ENCODE assay signal across 8 mouse cellular contexts in genomic region chr16:85900702-85901580, GRCm38 (mm10). TPM values are rescaled to one million over a fixed set of nuclear protein-coding genes. Genes with fewer than 3 reads are reported as not detected.
DNase-seq lines count a peak whose midpoint lies in the region; ATAC-seq and TF ChIP-seq lines count a peak whose summit lies in the region.

No protein-coding gene starts in this region.

- no peaks in the 10 kb centered on the region for H3K36me3 ChIP-seq in heart, embryonic 13.5 days
- H3K36me3 ChIP-seq in kidney, postnatal 0 days (ENCODE audit: insufficient read depth, low read length): no peaks in the 10 kb centered on the region

- no peak; the same call in 1 of the 2 replicates for TF ChIP-seq CTCF in left cerebral cortex, adult 2 months (IDR thresholded peaks at IDR 0.05)
- TF ChIP-seq CTCF in embryonic fibroblast, embryonic 13.5 days (IDR thresholded peaks at IDR 0.05; ENCODE audit: borderline replicate concordance, insufficient read depth, low read length): no peak
- 0 out of 2 replicates have a peak, but pooled peaks have one; percentile 17 for TF ChIP-seq CTCF in kidney, postnatal 0 days (IDR thresholded peaks at IDR 0.05; ENCODE audit: low read depth)
- no peak for TF ChIP-seq CTCF in lung, adult 2 months (IDR thresholded peaks at IDR 0.05; ENCODE audit: insufficient read depth, low read length)

- peak overlapping the region; percentile 93 for H3K4me2 ChIP-seq in heart, embryonic 13.5 days
- peak overlapping the region; percentile 97 for H3K4me2 ChIP-seq in kidney, postnatal 0 days (ENCODE audit: low read length)

- H3K27me3 ChIP-seq in heart, embryonic 13.5 days (replicated peaks): no peaks in the 10 kb centered on the region; the same call in 1 of the 2 replicates
- peaks cover 4% of the 10 kb centered on the region; the same call in 1 of the 2 replicates for H3K27me3 ChIP-seq in kidney, postnatal 0 days (ENCODE audit: insufficient read depth, low read length)

- TF ChIP-seq POLR2A in embryonic fibroblast, embryonic 13.5 days (IDR thresholded peaks at IDR 0.05; ENCODE audit: low read depth, low read length): peak; percentile 88
- TF ChIP-seq POLR2A in lung, adult 2 months (IDR thresholded peaks at IDR 0.05; ENCODE audit: borderline replicate concordance, extremely low read depth, low read depth, low read length): peak; percentile 35; the same call in 1 of the 2 replicates

- H3K27ac ChIP-seq in left cerebral cortex, adult 2 months: peak overlapping the region; percentile 38; the same call in 1 of the 2 replicates
- H3K27ac ChIP-seq in embryonic fibroblast, embryonic 13.5 days (ENCODE audit: insufficient read depth, low read length): peak overlapping the region; percentile 60
- peak overlapping the region; percentile 75 for H3K27ac ChIP-seq in heart, embryonic 13.5 days (replicated peaks)
- peak overlapping the region; percentile 86 for H3K27ac ChIP-seq in kidney, postnatal 0 days

- H3K4me1 ChIP-seq in embryonic fibroblast, embryonic 13.5 days (ENCODE audit: control insufficient read depth, insufficient read depth, low read length): 0 out of 2 replicates have a peak, but pooled peaks cover 3% of the 10 kb centered on the region
- H3K4me1 ChIP-seq in heart, embryonic 13.5 days: peaks cover 15% of the 10 kb centered on the region
- H3K4me1 ChIP-seq in kidney, postnatal 0 days (replicated peaks; ENCODE audit: insufficient read depth, low read length): 0 out of 2 replicates have a peak, but pooled peaks cover 12% of the 10 kb centered on the region
- H3K4me1 ChIP-seq in lung, adult 2 months (ENCODE audit: control insufficient read depth, insufficient read depth, low read length): no peaks in the 10 kb centered on the region; the same call in 1 of the 2 replicates

- intact Hi-C loops in left cerebral cortex, adult 2 months (cut with DNase I): no loop called here

- no peaks in the 10 kb centered on the region for H3K9me3 ChIP-seq in heart, embryonic 13.5 days
- no peaks in the 10 kb centered on the region for H3K9me3 ChIP-seq in kidney, postnatal 0 days (replicated peaks; ENCODE audit: low read length)

- H3K4me3 ChIP-seq in left cerebral cortex, adult 2 months: peak overlapping the region; percentile 49
- peak overlapping the region; percentile 61 for H3K4me3 ChIP-seq in embryonic fibroblast, embryonic 13.5 days (ENCODE audit: insufficient read depth, low read length)
- H3K4me3 ChIP-seq in heart, embryonic 13.5 days: peak overlapping the region; percentile 77
- H3K4me3 ChIP-seq in kidney, postnatal 0 days (replicated peaks; ENCODE audit: low read depth, low read length): peak overlapping the region; percentile 75
- H3K4me3 ChIP-seq in lung, adult 2 months (replicated peaks; ENCODE audit: extremely low read depth, low read depth, low read length): peak overlapping the region; percentile 62

- under 1% methylated on average over 51 of the region's 51 CpGs for WGBS in heart, embryonic 13.5 days
- under 1% methylated on average over 48 of the region's 51 CpGs for WGBS in kidney, postnatal 0 days
- under 1% methylated on average over 51 of the region's 51 CpGs for WGBS in lung, adult 2 months

- peak overlapping the region; percentile 81 for H3K9ac ChIP-seq in heart, embryonic 13.5 days
- peak overlapping the region; percentile 65 for H3K9ac ChIP-seq in kidney, postnatal 0 days (ENCODE audit: low read depth, low read length)

- DNase-seq in left cerebral cortex, adult 2 months (ENCODE audit: extremely low spot score in 1 of 2, low spot score in 2 of 2): peak; percentile 31 to 48
- DNase-seq in left cerebral cortex, adult 9 months (ENCODE audit: low spot score in 2 of 2): no peak
- peak; percentile 70 for DNase-seq in kidney, postnatal 0 days (ENCODE audit: low spot score)
- peak; percentile 52 for DNase-seq in lung, adult 2 months
- peak; percentile 27 for DNase-seq in ovary, adult 18-20 months (ENCODE audit: low spot score)
- DNase-seq in thymus, postnatal 36 days: no peak

- ATAC-seq in heart, embryonic 13.5 days (ENCODE audit: extremely low read depth, insufficient number of reproducible peaks, low FRiP score, low TSS enrichment): no peak; the same call in 1 of the 2 replicates
- ATAC-seq in kidney, postnatal 0 days (replicated peaks; ENCODE audit: low FRiP score, low read depth): peak; percentile 33; the same call in 1 of the 2 replicates

RNA-seq across cellular contexts. Expression of gene Adamts5, which starts 0.7 kb away (rescaled TPM):
- 1 to 10 TPM in 1 of 2 experiments, under 1 TPM in 1; 0.97 to 1.0 TPM for total RNA-seq in left cerebral cortex, adult 2 months (2021)
- polyA plus RNA-seq in embryonic fibroblast, embryonic 13.5 days (2011; ENCODE audit: insufficient read length, low read depth, missing spikeins): 18.3 and 27.7 TPM in 2 replicates
- polyA plus RNA-seq in heart, embryonic 13.5 days (2015; fragmentation: Nextera tagmentation; extraction: Ambion mirVana): 4.3 and 4.4 TPM in 2 replicates
- 5.9 and 6.4 TPM in 2 replicates for polyA plus RNA-seq in kidney, postnatal 0 days (2015; fragmentation: Nextera tagmentation; extraction: Ambion mirVana)
- polyA plus RNA-seq in lung, adult 2 months (2012; rRNA removed): 2.2 and 3.1 TPM in 2 replicates

Comparison
In these comparisons a context has a peak if more than half of its experiments do, and no peak if none do; other contexts are left out.
1. DNase-seq: peak in left cerebral cortex, adult 2 months (2 of 2), kidney, postnatal 0 days (single experiment), lung, adult 2 months (single experiment) and ovary, adult 18-20 months (single experiment); none in left cerebral cortex, adult 9 months (0 of 2) and thymus, postnatal 36 days (0 of 2).
2. Peak in every context shown above with its lines, with median percentiles within 50 percentile points of each other: H3K27ac ChIP-seq and H3K4me3 ChIP-seq.